Mouse (Mus musculus) myocyte (in vitro differentiated cells): ENCODE data around the gene Fbxl19.

Source experiments
- E2F4 ChIP-seq: IDR thresholded peaks from one replicate; pipeline ENCODE4 v1.6.1; 2011; ENCODE audit warnings: mild to moderate bottlenecking, control low read depth, moderate library complexity; ENCODE audit not compliant: insufficient read depth
- POLR2A ChIP-seq: IDR thresholded peaks from one replicate; pipeline ENCODE4 v1.6.1; 2011; ENCODE audit warnings: low read depth, mild to moderate bottlenecking, control low read depth, moderate library complexity; ENCODE audit not compliant: insufficient read length
- REST ChIP-seq: IDR thresholded peaks from one replicate; pipeline ENCODE4 v1.6.1; 2011; ENCODE audit warnings: mild to moderate bottlenecking, control low read depth, moderate library complexity; ENCODE audit not compliant: insufficient read depth, insufficient read length
- TCF12 ChIP-seq: IDR thresholded peaks from one replicate; pipeline ENCODE4 v1.6.1; 2011; ENCODE audit warnings: mild to moderate bottlenecking, control low read depth; ENCODE audit not compliant: poor library complexity, insufficient read depth, severe bottlenecking
- USF1 ChIP-seq: IDR thresholded peaks from one replicate; pipeline ENCODE4 v1.6.1; 2011; ENCODE audit warnings: low read depth, mild to moderate bottlenecking, control low read depth, moderate library complexity

- TF ChIP-seq POLR2A, result no peak
- no peak for TF ChIP-seq TCF12
- TF ChIP-seq USF1, result no peak
- TF ChIP-seq REST, result no peak
- TF ChIP-seq E2F4, result no peak
These were observed 69.5 kb downstream of the Fbxl19 start for GRCm38 (mm10) chr7:127813821-127814220.
